Mouse (Mus musculus): ENCODE measurements around the gene Nfix.

DNA sequence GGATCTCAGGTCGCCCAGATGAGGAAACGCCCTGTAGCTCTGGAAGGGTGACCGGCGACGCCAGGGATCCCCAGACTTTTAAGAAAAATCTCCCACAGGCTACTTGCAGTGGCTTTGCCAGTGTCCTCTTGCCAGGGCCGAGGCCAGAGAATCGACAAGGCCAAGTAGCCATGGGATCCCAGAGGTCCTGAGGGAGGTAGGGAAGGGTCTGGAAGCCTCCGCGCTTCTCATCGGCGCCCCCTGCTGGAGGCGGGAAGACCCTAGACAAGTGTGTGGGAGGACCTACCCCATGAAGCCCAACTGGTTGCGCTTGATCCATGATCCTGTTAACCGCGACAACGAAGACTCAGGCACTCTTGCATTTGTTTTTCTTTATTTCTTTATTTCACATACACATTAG, 95.8 kb downstream of the Nfix start:
- TF ChIP-seq POLR2A (IDR thresholded peaks at IDR 0.05; ENCODE audit: insufficient read depth, low read length) (no peak), CTCF (IDR thresholded peaks at IDR 0.05; ENCODE audit: low read depth, low read length) (peak; percentile 94)

All from ES-Bruce4 (cell line).